Mouse (Mus musculus) adrenal gland, postnatal 10 days (tissue): ENCODE measurements around the gene Prpf19. TPM values are rescaled to one million over a fixed set of nuclear protein-coding genes. Genes with fewer than 3 reads are reported as not detected.

Experiments
- DNase-seq: peaks from one replicate; pipeline ENCODE4 v3.0.0; 2021; ENCODE audit warnings: mixed read lengths
- total RNA-seq, 2 experiments: library from RNA; stranded (reverse); gene quantifications; 2 replicates each; pipeline ENCODE4 v1.2.3; 2021

Gene Prpf19
- total RNA-seq, 2 experiments from 2014 or later = 124 to 163 TPM

GRCm38 (mm10) chr19:10937110-10937563, 42.1 kb downstream of the Prpf19 start, which contains the start of gene Ptgdr2:
Gene Ptgdr2 (plus strand): TSS chr19:10937160.
- no peak for DNase-seq

- no peak for DNase-seq
These were observed 43.7 kb downstream of the Prpf19 start for GRCm38 (mm10) chr19:10938771-10939170.

DNA sequence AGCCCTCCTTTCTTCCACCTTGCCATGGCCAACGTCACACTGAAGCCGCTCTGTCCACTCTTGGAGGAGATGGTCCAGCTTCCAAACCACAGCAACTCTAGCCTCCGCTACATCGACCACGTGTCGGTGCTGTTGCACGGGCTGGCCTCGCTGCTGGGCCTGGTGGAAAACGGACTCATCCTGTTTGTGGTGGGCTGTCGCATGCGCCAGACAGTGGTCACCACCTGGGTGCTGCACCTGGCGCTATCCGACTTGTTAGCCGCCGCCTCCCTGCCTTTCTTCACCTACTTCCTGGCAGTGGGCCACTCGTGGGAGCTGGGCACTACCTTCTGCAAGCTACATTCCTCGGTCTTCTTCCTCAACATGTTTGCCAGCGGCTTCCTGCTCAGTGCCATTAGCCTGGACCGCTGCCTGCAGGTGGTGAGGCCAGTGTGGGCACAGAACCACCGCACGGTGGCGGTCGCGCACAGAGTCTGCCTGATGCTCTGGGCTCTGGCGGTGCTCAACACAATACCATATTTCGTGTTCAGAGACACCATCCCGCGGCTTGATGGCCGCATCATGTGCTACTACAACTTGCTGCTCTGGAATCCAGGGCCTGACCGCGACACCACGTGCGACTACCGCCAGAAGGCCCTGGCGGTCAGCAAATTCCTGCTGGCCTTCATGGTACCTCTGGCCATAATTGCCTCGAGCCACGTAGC, 45.2 kb downstream of the Prpf19 start:
- DNase-seq = peak; percentile 83

GRCm38 (mm10) chr19:10940801-10941457, 45.9 kb downstream of the Prpf19 start:
- peak; percentile 15 for DNase-seq

- no peak for DNase-seq
These were observed 48.9 kb downstream of the Prpf19 start for GRCm38 (mm10) chr19:10943955-10944354.

GRCm38 (mm10) chr19:10946506-10946905, 51.5 kb downstream of the Prpf19 start:
- DNase-seq = no peak

- no peak for DNase-seq
These were observed 52.2 kb downstream of the Prpf19 start for GRCm38 (mm10) chr19:10947219-10947618.

- no peak for DNase-seq
These were observed 53.4 kb downstream of the Prpf19 start for GRCm38 (mm10) chr19:10948416-10948815.

GRCm38 (mm10) chr19:10949112-10949511, 54.1 kb downstream of the Prpf19 start, which contains the start of gene Ccdc86:
Gene Ccdc86 (minus strand): TSS chr19:10949266.
- DNase-seq = peak; percentile 98

- DNase-seq = no peak
These were observed 54.5 kb downstream of the Prpf19 start for GRCm38 (mm10) chr19:10949558-10949957.

DNA sequence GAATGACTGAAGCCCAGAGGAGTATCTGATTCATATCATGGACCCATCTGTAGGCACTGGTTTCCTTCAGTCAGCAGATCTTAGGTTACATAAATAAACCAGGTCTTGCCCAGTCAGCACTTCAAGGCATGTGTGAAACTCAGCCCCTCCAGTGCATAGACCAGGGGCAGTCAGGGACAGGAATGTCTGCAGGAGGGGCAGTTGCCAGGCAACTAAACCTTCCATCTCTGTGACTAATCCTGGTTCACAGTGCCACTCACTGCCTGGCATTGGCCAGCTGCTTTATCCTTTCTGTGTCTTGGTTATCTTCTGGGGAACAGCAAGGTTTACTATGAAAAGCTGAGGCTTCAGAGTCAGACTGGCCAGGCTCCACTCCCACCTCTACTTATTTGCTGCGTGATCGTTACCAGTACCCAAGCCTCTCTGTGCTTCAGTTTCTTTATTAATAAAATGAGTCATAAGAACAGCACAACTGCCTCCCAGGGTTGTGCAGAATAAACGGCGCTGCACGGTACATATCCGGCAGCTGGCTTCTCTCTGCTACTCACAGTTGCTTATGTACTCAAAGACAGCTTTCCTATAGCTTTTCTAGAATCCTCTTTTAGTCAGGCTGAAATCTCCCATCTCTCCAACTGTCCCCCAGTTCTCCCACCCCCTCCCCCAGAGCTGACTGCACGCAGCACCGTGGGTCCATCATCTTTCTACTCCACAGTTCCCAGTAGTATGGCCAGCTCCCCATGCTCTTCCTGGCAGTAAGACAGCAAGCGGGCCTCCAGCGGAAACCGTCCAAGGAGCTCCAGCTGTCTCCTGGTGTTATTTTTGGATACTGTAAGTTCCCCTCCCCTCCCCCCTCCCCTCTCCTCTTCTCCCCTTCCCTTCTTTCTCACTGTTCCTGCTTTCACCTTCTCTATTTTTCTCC, 57.2 kb downstream of the Prpf19 start:
- DNase-seq = peak; percentile 35

Other genes starting within 250 kb of the Prpf19 start
- gene Pga5, start 217.2 kb upstream of the Prpf19 start, total RNA-seq = not detected
- 10 to 100 TPM; 18.9 to 21.5 TPM for gene Vps37c, start 206.5 kb upstream of the Prpf19 start, total RNA-seq
- gene Cd5, start 156.2 kb upstream of the Prpf19 start, total RNA-seq = 1 to 10 TPM; 2.5 to 2.8 TPM
- 1 to 10 TPM; 2.3 to 4.1 TPM for gene Cd6, start 65.2 kb upstream of the Prpf19 start, total RNA-seq
- gene Slc15a3, start 55.5 kb upstream of the Prpf19 start, total RNA-seq = 1 to 10 TPM; 3.2 to 3.5 TPM
- 10 to 100 TPM; 22.3 to 23.1 TPM for gene Tmem132a, start 25.3 kb upstream of the Prpf19 start, total RNA-seq
- gene Tmem109, start 13.2 kb upstream of the Prpf19 start, total RNA-seq = 10 to 100 TPM; 84.0 to 93.2 TPM
- not detected for gene Zp1, start 25.4 kb downstream of the Prpf19 start, total RNA-seq
- not detected for gene Ptgdr2, start 41.9 kb downstream of the Prpf19 start, total RNA-seq
- 10 to 100 TPM; 11.2 to 14.4 TPM for gene Ccdc86, start 54.0 kb downstream of the Prpf19 start, total RNA-seq
- 1 to 10 TPM; 2.8 to 3.9 TPM for gene Ms4a10, start 79.4 kb downstream of the Prpf19 start, total RNA-seq
- gene Ms4a15, start 98.0 kb downstream of the Prpf19 start, total RNA-seq = not detected
- gene Ms4a18, start 122.8 kb downstream of the Prpf19 start, total RNA-seq = not detected
- 1 to 10 TPM; 1.2 to 2.3 TPM for gene Ms4a8a, start 185.9 kb downstream of the Prpf19 start, total RNA-seq
- gene 1700017D01Rik, start 235.6 kb downstream of the Prpf19 start, total RNA-seq = not detected